Mouse (Mus musculus) retina, adult 2 months (tissue): ENCODE measurements at regions not wholly inside any gene's neighbourhood (a gene's known extent, or its start where the extent isn't known, plus 50 kb on each side); places are given as distances from the start of the nearest gene placed in this dataset.
A peak's percentile ranks its signal among the peaks of the same experiment; 100 is the strongest.

ENCODE experiments used
- DNase-seq: peaks from one replicate; pipeline ENCODE4 v3.0.0-alpha.2; 2012; ENCODE audit warnings: low read depth, low spot score

DNA sequence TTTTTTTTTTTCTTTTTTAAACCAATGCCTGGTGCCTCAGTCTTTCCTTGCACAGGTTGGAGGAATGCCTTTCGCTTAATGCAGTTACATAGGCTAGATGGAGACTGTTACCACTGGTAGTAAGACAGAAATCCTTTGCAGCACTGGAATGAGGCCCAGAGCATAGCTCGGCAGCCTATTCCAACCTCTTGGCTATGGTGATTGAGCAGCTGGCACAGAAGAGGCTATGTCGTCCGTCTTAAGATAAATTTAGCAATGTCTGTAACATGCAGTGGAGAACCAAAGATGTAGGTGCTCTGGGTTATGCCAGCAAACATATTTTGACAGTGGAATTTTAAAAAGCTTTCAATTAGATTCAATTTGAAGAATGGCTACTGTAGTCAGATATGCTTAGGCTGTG, 343.2 kb upstream of the Fam98a start:
- no peak for DNase-seq

DNA sequence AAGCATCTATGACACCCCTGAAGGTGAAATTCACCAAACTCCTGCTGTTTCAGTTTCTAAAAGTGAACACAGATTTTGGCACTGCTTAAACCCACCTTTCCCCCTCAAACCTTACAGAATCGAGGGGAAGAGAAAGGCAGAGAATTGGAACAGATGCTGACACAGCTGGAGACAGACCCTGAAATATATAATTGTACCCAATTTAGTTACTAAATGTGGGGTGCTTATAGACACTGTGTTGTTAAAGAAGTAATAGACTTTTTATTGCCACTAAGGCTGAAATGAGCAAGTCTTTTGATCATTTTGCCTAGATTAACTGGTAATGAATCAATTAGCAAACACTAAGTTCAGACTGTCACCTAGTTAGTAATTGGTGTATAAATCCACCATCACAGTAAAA, 341.8 kb upstream of the Fam98a start:
- DNase-seq = no peak

DNA sequence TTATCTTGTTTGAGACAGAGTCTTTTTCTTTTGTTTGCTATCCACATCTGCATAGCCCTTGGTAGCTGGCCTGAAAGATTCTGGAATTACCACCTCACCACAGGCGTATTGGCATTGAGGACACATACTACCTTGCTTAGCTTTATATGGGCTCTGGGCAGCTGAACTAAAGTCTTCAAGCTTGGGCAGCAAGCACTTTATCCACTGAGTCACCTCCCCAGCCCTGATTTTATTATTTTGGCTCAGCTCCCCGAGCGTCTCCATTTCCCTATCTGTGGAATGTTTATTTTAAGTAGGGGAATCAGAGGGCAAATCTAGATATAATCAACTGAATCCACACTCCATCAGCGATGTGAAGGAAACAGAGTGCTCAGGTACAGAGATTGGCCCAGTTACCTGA, 340.4 kb upstream of the Fam98a start:
- no peak for DNase-seq

- no peak for DNase-seq
Observed at GRCm38 (mm10) chr17:75891564-75891963, 339.8 kb upstream of the Fam98a start.

DNA sequence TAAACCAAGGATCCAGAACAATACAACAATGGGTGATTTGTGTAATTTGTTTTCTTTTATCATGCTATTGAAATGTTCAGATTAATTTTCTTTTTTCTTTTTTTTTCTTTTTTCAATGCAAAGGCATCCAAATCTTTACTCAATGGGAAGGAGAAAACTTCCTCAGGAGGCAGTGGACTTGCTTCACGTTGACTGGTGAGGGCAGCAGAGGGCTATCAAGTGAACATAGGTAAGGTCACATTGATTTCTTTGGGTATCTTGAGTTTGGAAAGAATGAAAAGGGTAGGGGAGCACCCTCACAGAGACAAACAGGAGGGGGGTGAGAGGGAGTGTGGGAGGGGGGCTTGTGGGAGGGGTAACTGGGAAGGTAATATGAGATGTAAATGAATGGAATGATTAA, 326.1 kb upstream of the Fam98a start:
- DNase-seq = no peak

DNA sequence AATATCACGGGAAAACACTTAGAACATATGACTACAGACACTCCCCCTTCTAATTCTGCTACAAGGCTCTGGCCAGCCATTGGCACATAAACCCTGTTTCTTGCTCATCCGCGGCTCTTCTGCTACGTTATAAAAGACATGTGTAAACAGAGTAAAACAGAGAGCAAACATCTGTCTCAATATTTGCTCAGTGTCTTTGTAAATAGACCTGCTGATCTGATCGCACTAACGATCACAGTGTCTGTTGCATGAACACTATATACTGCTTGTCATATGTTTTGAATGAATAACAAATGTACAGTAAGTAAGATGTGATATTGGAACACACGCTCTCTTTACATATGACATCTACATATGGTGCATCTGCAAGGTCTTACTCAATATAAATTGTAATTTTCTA, 325.1 kb upstream of the Fam98a start:
- no peak for DNase-seq

GRCm38 (mm10) chr17:75874535-75874934, 322.8 kb upstream of the Fam98a start:
- no peak for DNase-seq

GRCm38 (mm10) chr17:75870492-75870891, 318.7 kb upstream of the Fam98a start:
- peak; percentile 29 for DNase-seq

- DNase-seq = no peak
Observed at GRCm38 (mm10) chr17:75857015-75857414, 305.3 kb upstream of the Fam98a start.

DNA sequence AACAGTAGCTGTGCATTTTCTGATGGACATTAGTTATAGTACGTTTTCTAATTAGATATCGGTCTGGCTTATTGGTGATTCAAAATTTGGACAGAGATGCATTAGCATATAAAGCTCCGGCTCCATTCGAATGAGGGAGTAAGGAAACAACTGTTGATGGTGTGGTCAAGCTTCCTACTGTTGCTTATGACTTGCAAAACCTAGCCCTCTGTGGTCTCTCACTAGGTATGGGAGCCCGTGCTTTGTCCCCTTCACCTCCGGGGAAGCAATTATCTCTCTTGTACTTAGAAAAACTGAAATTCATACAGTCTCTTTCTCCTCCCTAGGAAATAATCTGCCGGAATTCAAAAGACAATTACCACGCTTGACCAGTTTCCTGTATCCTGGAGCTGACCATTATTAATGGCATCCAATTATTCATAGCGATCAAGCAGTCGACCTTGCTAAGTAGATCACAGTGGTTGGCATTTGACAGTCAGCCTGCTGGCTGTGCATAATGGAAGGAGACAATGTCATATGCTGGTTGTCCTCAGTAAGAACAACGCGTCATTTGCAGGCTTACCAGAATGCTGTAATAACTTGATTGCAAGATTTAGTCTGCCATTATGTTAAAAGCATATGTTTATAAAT, 264.4 kb upstream of the Fam98a start:
- DNase-seq = no peak

GRCm38 (mm10) chr17:75812163-75812562, 260.4 kb upstream of the Fam98a start:
- no peak for DNase-seq

DNA sequence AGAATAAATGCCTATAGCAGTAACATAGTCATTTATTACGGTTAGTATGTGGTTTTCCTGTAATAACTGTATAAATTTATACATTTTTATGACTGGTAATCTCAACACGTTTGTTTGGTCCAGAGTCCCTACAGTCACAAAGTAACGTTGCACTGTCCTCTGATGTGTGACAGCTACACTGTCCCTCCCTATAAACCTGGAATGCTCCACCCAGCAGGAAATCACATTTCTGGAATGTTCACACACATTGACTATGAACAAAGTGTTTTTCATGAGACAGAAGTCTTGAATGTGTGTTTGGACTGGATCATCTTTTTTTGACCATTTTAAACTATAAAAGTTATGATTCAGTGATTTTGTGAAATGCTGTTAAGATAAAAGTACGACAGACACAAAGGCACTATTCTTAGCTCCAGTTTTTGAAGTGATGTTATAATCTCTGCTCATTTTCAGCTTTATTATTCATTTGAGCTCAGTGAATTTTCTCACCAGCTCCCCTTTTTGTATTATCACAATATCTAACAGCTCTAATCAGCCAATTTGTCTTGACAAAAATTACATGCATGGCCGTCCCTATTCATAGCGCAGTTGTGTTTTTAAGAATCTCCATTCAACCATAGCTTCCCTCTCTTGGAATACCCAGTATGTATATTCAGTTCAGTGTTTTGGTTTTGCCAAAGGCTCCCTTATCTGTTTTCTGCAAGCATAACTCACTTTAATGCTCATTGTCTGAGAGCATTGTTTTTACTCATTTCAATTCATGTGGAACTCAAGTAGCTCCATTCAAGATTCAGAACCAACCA, 257.0 kb upstream of the Fam98a start:
- DNase-seq = no peak

GRCm38 (mm10) chr17:75808025-75808424, 256.3 kb upstream of the Fam98a start:
- no peak for DNase-seq

- no peak for DNase-seq
Observed at GRCm38 (mm10) chr17:75804358-75804757, 252.6 kb upstream of the Fam98a start.

- DNase-seq = no peak
Observed at GRCm38 (mm10) chr17:75796380-75796779, 244.6 kb upstream of the Fam98a start.

GRCm38 (mm10) chr17:75795772-75796171, 244.0 kb upstream of the Fam98a start:
- DNase-seq = no peak

DNA sequence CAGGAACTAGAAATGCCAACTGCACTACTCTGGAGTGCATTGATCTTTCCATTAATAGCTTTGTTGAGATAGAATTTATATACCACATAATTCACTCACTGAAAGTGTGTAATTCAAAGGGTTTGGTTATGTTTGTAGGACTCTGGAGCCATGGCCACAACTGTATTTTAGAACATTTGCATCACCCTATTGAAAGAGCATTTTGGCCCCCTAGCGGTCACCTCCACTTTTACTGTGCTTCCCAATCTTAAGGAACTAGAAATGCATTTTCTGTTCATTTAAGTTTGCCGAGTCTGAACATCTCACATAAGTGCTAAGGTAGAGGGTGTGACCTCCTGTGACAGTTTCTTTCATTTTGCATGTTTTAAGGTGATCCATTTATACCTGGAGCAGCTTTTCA, 228.0 kb upstream of the Fam98a start:
- no peak for DNase-seq

DNA sequence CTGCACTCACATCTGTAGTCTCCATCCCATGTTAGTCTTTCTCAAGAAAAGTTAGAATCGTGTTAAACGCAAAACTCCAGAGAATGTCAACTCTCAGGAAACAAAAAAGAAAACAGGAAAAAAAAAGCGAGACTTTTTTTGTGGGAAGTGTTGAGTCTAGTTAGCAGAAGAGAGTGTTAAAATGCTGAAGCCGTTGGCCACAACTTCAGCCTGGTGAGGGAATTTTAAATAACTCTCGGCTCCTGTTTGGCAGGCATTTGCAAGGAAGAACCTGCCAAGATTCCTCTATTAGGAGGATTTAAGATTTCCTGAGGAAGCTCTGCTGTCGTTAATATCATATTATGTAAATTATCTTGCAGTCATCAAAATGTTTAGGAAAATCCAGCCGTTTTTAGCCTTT, 224.9 kb upstream of the Fam98a start:
- DNase-seq = no peak

- no peak for DNase-seq
Observed at GRCm38 (mm10) chr17:75775518-75775917, 223.8 kb upstream of the Fam98a start.

DNA sequence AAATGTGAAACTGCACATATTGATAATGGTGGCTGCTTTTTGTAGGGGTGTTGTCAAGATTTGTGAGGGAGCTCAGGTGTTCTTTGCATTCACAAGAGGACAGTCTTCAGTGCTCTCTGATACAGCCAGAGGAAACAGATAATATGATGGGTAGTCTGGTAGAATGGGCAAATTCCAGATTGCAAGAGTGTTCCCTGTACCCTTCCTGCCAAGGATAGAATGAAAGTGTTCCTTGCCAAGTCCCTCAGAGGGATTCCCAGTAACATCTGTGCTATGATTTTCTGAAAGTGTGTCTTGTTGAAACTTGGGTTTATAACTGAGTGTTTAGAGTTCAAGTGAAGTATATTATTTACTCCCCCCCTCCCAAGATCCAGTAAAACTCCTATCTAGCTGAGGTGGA, 221.1 kb upstream of the Fam98a start:
- no peak for DNase-seq

DNA sequence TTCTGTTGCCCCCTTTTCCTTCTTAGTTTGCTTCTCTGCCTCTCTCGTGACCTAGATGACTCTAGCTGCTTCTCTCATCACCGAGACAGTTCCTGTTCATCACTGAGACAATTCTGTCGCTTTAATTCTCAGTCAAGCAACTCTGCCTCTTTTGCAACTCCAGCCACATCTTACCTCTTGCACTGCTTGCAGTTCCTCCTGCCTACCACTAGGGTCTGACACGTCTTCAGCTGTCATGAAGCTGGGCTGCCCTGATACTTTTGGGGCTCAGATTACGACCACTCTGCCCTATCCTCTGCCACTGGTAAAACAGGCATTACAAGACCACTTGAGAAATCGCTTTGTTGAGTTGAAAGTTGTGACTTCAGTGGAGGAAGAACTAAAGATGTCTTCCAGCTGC, 216.9 kb upstream of the Fam98a start:
- no peak for DNase-seq

DNA sequence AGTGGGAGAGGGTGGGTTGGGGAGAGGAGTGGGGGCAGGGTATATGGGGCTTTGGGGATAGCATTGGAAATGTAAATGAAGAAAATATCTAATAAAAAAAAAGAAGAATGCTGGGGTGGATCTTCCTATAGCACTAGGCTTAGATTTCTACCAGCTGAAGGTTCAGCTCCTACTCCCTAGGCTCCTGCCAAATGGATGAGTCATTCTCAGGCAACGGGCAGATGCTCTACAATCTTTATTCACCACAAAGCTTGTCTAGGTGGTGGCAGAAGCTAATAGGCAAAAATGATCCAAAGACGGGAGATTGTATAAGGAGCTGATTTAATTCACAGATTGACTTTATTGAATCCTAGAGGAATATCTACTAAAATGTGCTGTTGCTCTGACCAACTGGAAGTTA, 211.6 kb upstream of the Fam98a start:
- DNase-seq = no peak

DNA sequence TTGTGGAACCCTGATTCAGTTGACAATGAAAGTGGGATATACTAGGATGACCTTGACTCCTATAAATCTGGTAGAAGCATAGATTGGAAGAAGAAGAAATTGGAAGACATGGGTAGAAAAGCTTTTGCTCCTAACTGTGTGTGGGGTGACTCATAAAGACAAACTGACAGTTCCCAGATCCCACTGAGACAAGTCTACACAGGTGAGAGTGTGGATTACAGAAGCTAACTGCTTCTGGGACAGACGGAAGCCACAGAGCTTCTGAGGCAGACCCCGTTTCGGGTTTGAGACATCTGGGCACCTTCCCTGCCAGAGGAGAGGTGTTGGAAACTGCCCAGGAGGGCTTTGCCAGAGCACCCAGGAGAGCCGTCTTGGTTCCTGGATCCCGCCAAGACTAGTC, 204.7 kb upstream of the Fam98a start:
- no peak for DNase-seq
